Mouse (Mus musculus) stomach, embryonic 16.5 days (tissue): Measurements from ENCODE around the gene Zkscan4. TPM values are rescaled to one million over a fixed set of nuclear protein-coding genes. Genes with fewer than 3 reads are reported as not detected.
"Not testable (repeated sequence)": the region's sequence is repeated elsewhere in the genome, so short reads cannot be mapped to it uniquely, and the experiment has no call there.

Experiments used
- ATAC-seq: fragments of 200-750 bp; cut with Nextera tagmentation; 2 replicates; pipeline ENCODE4 v1.8.0; 2017; ENCODE audit warnings: moderate number of reproducible peaks, moderate TSS enrichment; ENCODE audit not compliant: insufficient read depth, low FRiP score
- H3K27ac ChIP-seq: fragments of 300-500 bp; sonication (generic); 2 replicates; pipeline ENCODE4 v1.5.1; 2014; ENCODE audit warnings: low read length
- H3K27me3 ChIP-seq: fragments of 300-500 bp; sonication (generic); 2 replicates; pipeline ENCODE4 v1.6.1; 2014; ENCODE audit warnings: low read length, control low read depth, mixed read lengths; ENCODE audit not compliant: control insufficient read depth, insufficient read depth
- H3K36me3 ChIP-seq: fragments of 300-500 bp; sonication (generic); 2 replicates; pipeline ENCODE4 v1.6.1; 2014; ENCODE audit warnings: low read length; ENCODE audit not compliant: control insufficient read depth, insufficient read depth
- H3K4me1 ChIP-seq: fragments of 300-500 bp; sonication (generic); 2 replicates; pipeline ENCODE4 v1.6.1; 2014; ENCODE audit warnings: low read length, control low read depth, mixed read lengths; ENCODE audit not compliant: control insufficient read depth, insufficient read depth
- H3K4me2 ChIP-seq: fragments of 300-500 bp; sonication (generic); 2 replicates; pipeline ENCODE4 v1.6.1; 2014; ENCODE audit warnings: low read depth, low read length, mixed read lengths
- H3K4me3 ChIP-seq: fragments of 300-500 bp; sonication (generic); replicated peaks from 2 replicates; pipeline ENCODE4 v1.5.1; 2014; ENCODE audit warnings: mild to moderate bottlenecking, low read length
- H3K9ac ChIP-seq: fragments of 300-500 bp; sonication (generic); 2 replicates; pipeline ENCODE4 v1.6.1; 2014; ENCODE audit warnings: low read length
- H3K9me3 ChIP-seq: fragments of 300-500 bp; sonication (generic); replicated peaks from 2 replicates; pipeline ENCODE4 v1.6.1; 2016; ENCODE audit warnings: low read length, control low read depth; ENCODE audit not compliant: control insufficient read depth
- WGBS: fragments of 180-500 bp; shearing (Covaris S2); extraction: QIAGEN DNeasy Blood & Tissue Kit; methylation state at CpG from one replicate; pipeline ENCODE4 v1.1.7; 2014; 5-methylcytosine and 5-hydroxymethylcytosine counted together
- polyA plus RNA-seq: library from polyadenylated mRNA; unstranded; fragments of >200 nt; fragmentation: Nextera tagmentation; extraction: Ambion mirVana; gene quantifications from 2 replicates; pipeline ENCODE4 v1.2.1, GENCODE M21; 2015

Zkscan4 gene
- polyA plus RNA-seq, 1 experiment from 2014 or later, result 3.4 TPM

DNA sequence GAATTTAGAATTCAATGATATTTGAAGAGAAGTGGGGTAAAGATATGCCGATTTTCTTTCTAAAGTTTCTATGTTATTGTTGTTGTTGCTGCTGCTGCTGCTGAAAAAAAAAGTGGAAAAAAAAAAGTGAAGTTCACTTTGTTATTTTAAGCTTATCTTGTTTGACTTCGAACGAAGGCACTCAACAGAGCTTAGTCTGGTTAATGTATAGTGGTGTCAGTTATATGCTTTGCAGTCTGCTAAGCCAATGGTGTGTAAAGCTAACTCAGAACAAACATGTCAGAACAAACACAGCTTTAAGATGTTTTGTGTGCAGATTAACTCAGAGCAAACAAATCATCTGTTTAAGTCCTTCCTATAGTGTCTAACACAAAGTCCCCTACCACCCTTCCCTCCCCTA is 24.6 kb upstream of the Zkscan4 start:
- peaks cover 6% of the 10 kb centered on the region; the same call in 1 of the 2 replicates for H3K4me1 ChIP-seq
- H3K4me2 ChIP-seq, result peak overlapping the region; percentile 72
- 0 out of 2 replicates have a peak overlapping the region, but pooled peaks have one; percentile 56 for H3K4me3 ChIP-seq
- ATAC-seq, result peak; percentile 67; the same call in 1 of the 2 replicates
- WGBS, result 51% methylated on average over 3 of the region's 3 CpGs
- H3K27ac ChIP-seq, result no peak overlapping the region; the same call in 1 of the 2 replicates
- H3K36me3 ChIP-seq, result no peaks in the 10 kb centered on the region
- H3K9ac ChIP-seq, result no peak overlapping the region
- H3K9me3 ChIP-seq, result no peaks in the 10 kb centered on the region
- no peaks in the 10 kb centered on the region for H3K27me3 ChIP-seq

DNA sequence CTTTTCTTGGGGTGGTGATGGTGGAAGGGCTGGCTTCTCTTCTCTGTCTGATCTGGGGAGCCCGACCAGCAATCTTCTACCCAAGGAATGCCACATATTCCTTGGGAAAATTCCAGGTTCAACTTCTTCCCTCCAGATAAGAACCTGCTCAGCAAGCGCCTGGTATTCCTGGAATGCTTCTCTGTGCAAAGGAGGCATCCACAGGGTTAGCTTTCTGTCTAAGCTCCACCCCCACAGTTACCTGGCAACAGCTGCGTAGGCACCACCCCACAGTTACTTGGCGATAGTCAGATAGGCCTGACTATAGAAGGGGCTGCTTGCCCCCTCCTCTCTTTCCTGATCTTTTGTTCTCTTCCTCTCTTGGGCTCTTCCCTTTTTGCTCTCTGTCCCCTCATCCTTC is 22.4 kb upstream of the Zkscan4 start:
- Histone ChIP-seq H3K27ac (no peak overlapping the region), H3K4me1 (peaks cover 6% of the 10 kb centered on the region; the same call in 1 of the 2 replicates)
- peak; percentile 51; the same call in 1 of the 2 replicates for ATAC-seq

DNA sequence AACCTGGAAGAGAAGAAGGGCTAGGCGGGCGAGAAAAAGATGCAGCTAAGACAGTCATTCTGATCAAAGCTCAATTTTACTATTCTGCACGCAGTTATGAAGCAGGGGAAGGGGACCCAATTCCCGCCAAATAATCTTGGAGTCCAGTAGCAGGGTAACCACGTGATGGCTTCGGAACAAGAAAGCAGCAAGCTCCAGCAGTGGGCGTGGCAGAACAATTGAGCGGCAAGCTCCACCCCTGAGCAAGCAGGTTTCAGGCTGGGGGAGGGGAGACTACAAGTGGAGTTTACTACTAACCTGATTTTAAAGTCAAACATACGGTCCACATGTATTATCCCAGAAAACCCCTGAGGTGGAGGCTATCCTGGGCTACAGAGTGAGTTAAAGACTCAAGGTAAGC is 16.2 kb upstream of the Zkscan4 start:
- not testable (repeated sequence) for H3K27ac ChIP-seq, H3K4me3 ChIP-seq, ATAC-seq, H3K36me3 ChIP-seq, H3K27me3 ChIP-seq, H3K9me3 ChIP-seq, H3K4me2 ChIP-seq, H3K9ac ChIP-seq, H3K4me1 ChIP-seq
- 52% methylated on average over 9 of the region's 9 CpGs for WGBS

More for the DNA sequence above, 22.4 kb upstream of the Zkscan4 start:
- Histone ChIP-seq H3K4me2 (no peak overlapping the region), H3K27me3 (no peaks in the 10 kb centered on the region), H3K9ac (no peak overlapping the region), H3K36me3 (no peaks in the 10 kb centered on the region), H3K9me3 (no peaks in the 10 kb centered on the region), H3K4me3 (no peak overlapping the region)
- WGBS, result 13% methylated on average over 4 of the region's 4 CpGs

DNA sequence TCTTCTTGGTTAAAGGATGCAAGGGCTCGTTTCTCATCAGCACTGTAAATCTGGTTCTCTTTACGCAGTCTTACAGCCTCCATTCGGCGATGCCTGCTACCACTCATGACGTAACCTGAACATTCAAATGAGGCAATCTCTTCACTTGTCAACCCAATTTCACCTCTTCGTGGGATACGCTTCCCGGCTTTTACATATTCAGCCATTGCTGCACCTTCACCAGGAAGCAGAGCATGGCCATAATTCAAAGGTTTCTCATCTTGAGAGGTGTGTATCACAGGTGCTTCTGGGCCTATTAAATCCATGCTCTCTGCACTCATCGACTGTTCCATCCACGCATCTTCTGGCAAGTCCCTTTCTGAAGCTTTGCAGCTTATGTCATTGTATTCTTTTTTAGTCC is 11.4 kb upstream of the Zkscan4 start:
- Histone ChIP-seq H3K36me3 (no peaks in the 10 kb centered on the region), H3K4me2 (no peak overlapping the region), H3K4me1 (no peaks in the 10 kb centered on the region), H3K27me3 (peaks cover 5% of the 10 kb centered on the region; the same call in 1 of the 2 replicates), H3K9me3 (no peaks in the 10 kb centered on the region), H3K27ac (no peak overlapping the region), H3K9ac (no peak overlapping the region), H3K4me3 (no peak overlapping the region)
- ATAC-seq, result no peak
- WGBS, result 85% methylated on average over 10 of the region's 10 CpGs

DNA sequence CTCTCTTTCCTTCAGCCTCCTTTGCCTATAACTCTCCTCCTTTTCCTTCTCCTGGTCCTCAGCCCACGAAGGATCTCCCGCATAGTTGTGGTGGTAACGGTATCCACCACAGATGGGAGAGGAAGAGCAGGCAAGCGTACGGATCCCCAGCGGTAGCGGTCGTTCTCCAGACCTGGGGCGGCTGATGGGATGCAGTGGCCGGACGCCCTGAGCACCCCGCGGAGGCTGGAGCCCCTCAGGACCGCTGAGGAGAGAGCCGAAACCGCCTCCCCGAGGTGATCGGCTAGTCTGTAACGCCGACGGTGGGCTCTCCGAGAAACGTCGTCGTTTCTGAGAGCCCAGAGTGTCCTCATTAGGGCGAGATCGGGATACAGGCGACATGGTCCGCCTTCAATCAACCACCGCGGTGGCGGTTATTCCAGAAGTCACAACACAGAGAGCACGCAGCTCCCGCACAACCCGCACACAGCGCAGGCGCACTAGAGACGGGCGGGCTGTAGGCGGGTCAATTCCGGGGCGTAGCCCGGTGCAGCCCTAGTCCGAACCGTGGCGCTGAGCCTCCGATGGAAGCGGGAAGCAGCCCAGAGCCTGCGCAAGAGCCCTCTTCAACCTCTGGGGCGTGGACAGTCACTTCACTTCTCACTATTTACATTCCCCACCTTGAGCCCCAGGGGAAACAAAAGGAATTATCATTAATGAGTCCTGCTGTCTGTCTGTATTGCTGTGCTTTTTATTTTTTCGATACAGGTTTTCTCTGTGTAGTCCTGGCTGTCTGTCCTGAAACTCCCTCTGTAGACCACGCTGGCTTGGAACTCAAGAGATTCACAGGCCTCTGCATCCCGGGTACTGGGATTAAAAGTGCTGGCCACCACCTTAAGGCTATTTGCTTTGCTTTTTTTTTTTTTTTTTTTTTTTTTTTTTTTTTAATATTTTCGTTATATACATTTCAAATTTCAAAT is 10.4 kb upstream of the Zkscan4 start, which contains the start of gene Nkapl:
Gene Nkapl (minus strand): TSS at position 449 of the 959 bp plus-strand sequence.
- H3K9me3 ChIP-seq, result no peaks in the 10 kb centered on the region
- no peaks in the 10 kb centered on the region for H3K36me3 ChIP-seq
- peaks cover 2% of the 10 kb centered on the region; the same call in 1 of the 2 replicates for H3K27me3 ChIP-seq
- WGBS, result 1% methylated on average over 54 of the region's 54 CpGs
- peak within 1 kb of the TSS; percentile 66 for H3K4me3 ChIP-seq
- peak within 1 kb of the TSS; percentile 83 for H3K9ac ChIP-seq
- no peak within 1 kb of the TSS for H3K27ac ChIP-seq
- no peaks in the 10 kb centered on the region for H3K4me1 ChIP-seq
- peak within 1 kb of the TSS; percentile 97 for H3K4me2 ChIP-seq
- peak; percentile 99 for ATAC-seq

DNA sequence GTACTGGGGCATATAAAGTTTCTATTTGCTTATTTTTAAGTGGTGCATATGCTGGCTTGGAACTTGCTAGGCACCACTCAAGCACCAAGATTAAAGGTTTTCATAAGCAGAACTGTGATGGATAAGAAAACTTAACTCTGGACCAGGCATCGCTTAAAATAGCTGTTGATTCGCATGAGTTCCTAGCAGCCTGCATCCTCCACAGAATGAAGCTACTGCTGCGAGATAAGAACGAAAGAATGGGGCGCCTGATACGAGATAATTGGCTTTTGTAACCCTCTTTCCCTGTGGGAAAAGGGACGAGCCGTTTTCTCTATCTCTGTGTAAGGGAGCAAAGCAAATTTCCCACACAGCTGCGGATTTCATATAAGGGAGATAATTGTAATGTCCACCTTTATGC is 9.6 kb upstream of the Zkscan4 start:
- no peak for ATAC-seq
- peak overlapping the region; percentile 97 for H3K4me2 ChIP-seq
- WGBS, result 29% methylated on average over 9 of the region's 9 CpGs
- H3K9me3 ChIP-seq, result no peaks in the 10 kb centered on the region
- H3K27me3 ChIP-seq, result peaks cover 2% of the 10 kb centered on the region; the same call in 1 of the 2 replicates
- no peak overlapping the region for H3K27ac ChIP-seq
- no peak overlapping the region for H3K4me3 ChIP-seq
- no peak overlapping the region for H3K9ac ChIP-seq
- no peaks in the 10 kb centered on the region for H3K4me1 ChIP-seq
- H3K36me3 ChIP-seq, result no peaks in the 10 kb centered on the region

DNA sequence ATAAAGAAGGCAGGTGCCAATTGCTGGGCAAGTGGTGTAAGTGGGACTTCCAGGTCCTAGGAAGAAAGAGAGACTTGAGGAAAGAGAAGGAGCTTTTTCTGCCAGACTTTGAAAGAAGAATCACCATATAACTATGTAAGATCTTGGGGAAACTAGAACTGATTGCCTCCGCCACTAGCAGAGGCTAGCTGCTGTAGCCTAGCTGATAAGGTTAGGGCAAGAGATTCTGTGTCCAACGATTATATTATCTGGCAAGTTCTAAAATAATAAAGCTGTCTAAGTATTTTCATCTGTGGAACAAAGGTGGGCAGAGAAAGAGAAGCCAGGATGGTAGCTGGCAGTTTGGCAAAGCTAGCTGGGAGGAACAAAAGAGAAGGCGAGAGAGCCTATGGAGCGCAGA is 6.3 kb upstream of the Zkscan4 start:
- WGBS, result 43% methylated on average over 4 of the region's 4 CpGs
- no peaks in the 10 kb centered on the region for H3K36me3 ChIP-seq
- H3K4me3 ChIP-seq, result no peak overlapping the region
- no peak overlapping the region for H3K27ac ChIP-seq
- H3K27me3 ChIP-seq, result peaks cover 2% of the 10 kb centered on the region; the same call in 1 of the 2 replicates
- H3K4me1 ChIP-seq, result no peaks in the 10 kb centered on the region
- no peak overlapping the region for H3K4me2 ChIP-seq
- no peak for ATAC-seq
- H3K9ac ChIP-seq, result no peak overlapping the region
- no peaks in the 10 kb centered on the region for H3K9me3 ChIP-seq

DNA sequence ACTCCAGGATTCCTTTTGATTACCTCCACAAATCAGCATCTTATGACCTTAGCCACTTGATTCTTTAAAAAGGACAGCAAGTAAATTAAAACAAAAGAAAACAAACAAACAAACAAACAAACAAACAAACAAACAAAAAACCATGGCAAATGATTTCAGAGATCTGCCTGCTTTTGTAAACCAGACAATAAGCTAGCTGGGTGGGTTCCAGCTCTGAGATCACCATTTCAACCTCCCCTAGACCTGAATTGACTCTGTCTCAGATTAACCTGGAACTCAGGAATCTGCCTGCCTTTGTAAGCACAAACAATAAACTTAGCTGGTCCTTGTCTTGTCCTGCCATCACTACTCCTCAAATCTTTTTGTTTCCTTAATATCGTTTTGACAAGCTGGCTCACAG is 8.2 kb downstream of the Zkscan4 start:
- no peak overlapping the region for H3K4me2 ChIP-seq
- ATAC-seq, result no peak
- H3K27me3 ChIP-seq, result no peaks in the 10 kb centered on the region
- H3K4me1 ChIP-seq, result no peaks in the 10 kb centered on the region
- no peaks in the 10 kb centered on the region for H3K36me3 ChIP-seq
- WGBS, result 89% methylated on average over 1 of the region's 1 CpGs
- no peak overlapping the region for H3K27ac ChIP-seq
- no peak overlapping the region for H3K4me3 ChIP-seq
- no peak overlapping the region for H3K9ac ChIP-seq
- H3K9me3 ChIP-seq, result 0 out of 2 replicates have a peak, but pooled peaks cover 4% of the 10 kb centered on the region

DNA sequence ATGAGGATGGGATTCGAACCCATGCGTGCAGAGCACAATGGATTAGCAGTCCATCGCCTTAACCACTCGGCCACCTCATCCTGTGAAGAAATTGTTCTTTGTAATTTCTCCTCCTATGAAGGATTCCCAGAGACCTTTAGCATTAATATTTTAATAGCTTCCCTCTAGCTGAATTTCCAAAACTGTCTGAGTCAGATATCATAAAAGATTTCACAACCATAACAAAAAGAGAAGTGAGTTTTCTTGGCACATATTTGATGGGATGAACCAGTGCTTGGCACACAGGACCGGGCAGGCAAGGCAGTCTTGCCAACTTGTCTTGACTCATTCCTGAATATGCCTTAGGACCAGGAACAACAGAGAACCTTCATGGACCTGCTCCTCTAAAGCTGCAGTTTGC is 14.1 kb downstream of the Zkscan4 start:
- no peaks in the 10 kb centered on the region for H3K9me3 ChIP-seq
- 89% methylated on average over 5 of the region's 5 CpGs for WGBS
- H3K9ac ChIP-seq, result no peak overlapping the region
- H3K27ac ChIP-seq, result no peak overlapping the region
- H3K4me1 ChIP-seq, result no peaks in the 10 kb centered on the region
- no peaks in the 10 kb centered on the region for H3K27me3 ChIP-seq
- no peak overlapping the region for H3K4me3 ChIP-seq
- no peak for ATAC-seq
- H3K36me3 ChIP-seq, result no peaks in the 10 kb centered on the region
- no peak overlapping the region for H3K4me2 ChIP-seq
